26 mouse cellular contexts compared by ENCODE assay signal in the genomic region with DNA sequence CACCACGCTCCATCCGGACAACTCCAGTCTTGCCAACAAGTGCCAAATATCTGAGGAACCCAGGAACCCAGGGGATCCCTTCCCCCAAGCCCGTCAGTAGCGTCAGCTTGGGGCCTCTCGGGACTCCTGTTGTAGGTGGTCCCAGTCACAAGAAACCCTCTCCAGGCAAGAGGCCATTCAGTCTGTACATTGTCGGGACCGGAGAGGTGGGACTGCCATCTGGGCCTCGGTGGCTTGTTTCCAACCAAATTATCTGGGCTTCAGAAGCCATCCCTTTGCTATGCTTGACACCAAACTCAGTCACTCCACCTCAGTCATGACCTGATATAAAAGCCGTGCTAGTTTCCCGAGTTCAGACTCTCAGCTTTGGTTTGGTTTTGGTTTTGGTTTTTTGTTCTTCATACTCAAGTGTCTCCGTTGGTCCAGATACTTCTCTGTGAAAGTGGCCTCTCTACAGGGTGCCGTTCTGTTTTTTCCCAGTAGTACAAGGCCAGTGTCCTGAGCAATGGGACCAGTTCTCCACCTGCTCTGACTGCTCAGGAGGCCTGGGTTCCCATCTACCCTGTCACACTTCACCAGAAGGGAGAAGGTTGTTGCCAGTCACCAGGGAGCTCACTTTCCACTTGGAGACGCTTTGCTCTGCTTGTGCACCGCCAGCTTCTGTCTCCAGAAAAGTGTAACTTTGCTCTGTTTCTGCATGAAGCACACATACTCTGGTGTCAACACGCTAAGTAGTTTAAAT. TPM values are rescaled to one million over a fixed set of nuclear protein-coding genes. Genes with fewer than 3 reads are reported as not detected.
A peak's percentile ranks its signal among the peaks of the same experiment; 100 is the strongest.
DNase-seq lines count a peak whose midpoint lies in the region; ATAC-seq and TF ChIP-seq lines count a peak whose summit lies in the region.
"Had no signal": no experiment of that assay in that cellular context is flagged by ENCODE, and none has a peak within 500 bp of the region (broad histone marks: within the 10 kb centered on the region; RNA-seq: fewer than 3 reads in every experiment).

No protein-coding gene starts in this region.

- no peak for TF ChIP-seq CTCF in hindbrain, postnatal 0 days (IDR thresholded peaks at IDR 0.05; ENCODE audit: low read depth)

- H3K36me3 ChIP-seq in hindbrain, postnatal 0 days (ENCODE audit: insufficient read depth, low read length), result peaks cover 3% of the 10 kb centered on the region; the same call in 1 of the 2 replicates
- H3K36me3 ChIP-seq in hindbrain, embryonic 12.5 days, result peaks cover 33% of the 10 kb centered on the region

- H3K4me1 ChIP-seq in hindbrain, postnatal 0 days (ENCODE audit: insufficient read depth, low read length), result 0 out of 2 replicates have a peak, but pooled peaks cover 5% of the 10 kb centered on the region
- peaks cover 7% of the 10 kb centered on the region; the same call in 1 of the 2 replicates for H3K4me1 ChIP-seq in hindbrain, embryonic 12.5 days
- H3K4me1 ChIP-seq: liver, embryonic 15.5 days had no signal

- H3K9me3 ChIP-seq in hindbrain, postnatal 0 days (ENCODE audit: low read length), result no peaks in the 10 kb centered on the region
- H3K9me3 ChIP-seq in hindbrain, embryonic 12.5 days (replicated peaks), result no peaks in the 10 kb centered on the region
- H3K9me3 ChIP-seq: embryonic facial prominence, embryonic 13.5 days; forebrain, embryonic 13.5 days; heart, embryonic 10.5 days; heart, embryonic 15.5 days; hindbrain, embryonic 13.5 days; liver, embryonic 15.5 days; neural tube, embryonic 13.5 days had no signal

- 73% methylated on average over 15 of the region's 15 CpGs for WGBS in hindbrain, postnatal 0 days
- WGBS in hindbrain, embryonic 12.5 days, result 88% methylated on average over 15 of the region's 15 CpGs

- no peak overlapping the region for H3K4me3 ChIP-seq in hindbrain, postnatal 0 days (ENCODE audit: low read length)
- no peak overlapping the region for H3K4me3 ChIP-seq in hindbrain, embryonic 12.5 days
- H3K4me3 ChIP-seq: embryonic facial prominence, embryonic 13.5 days; erythroblast, embryonic 14.5 days; forebrain, embryonic 13.5 days; heart, embryonic 10.5 days; heart, embryonic 15.5 days; hindbrain, embryonic 13.5 days; left cerebral cortex, adult 2 months; liver, embryonic 15.5 days; neural tube, embryonic 13.5 days had no signal

- no peak overlapping the region for H3K9ac ChIP-seq in hindbrain, postnatal 0 days (replicated peaks; ENCODE audit: low read length)
- no peak overlapping the region for H3K9ac ChIP-seq in hindbrain, embryonic 12.5 days
- H3K9ac ChIP-seq: embryonic facial prominence, embryonic 13.5 days; forebrain, embryonic 13.5 days; heart, embryonic 15.5 days; hindbrain, embryonic 13.5 days; liver, embryonic 15.5 days; neural tube, embryonic 13.5 days had no signal

- H3K27ac ChIP-seq in hindbrain, postnatal 0 days, result peak overlapping the region; percentile 41
- no peak overlapping the region for H3K27ac ChIP-seq in hindbrain, embryonic 12.5 days
- H3K27ac ChIP-seq: embryonic facial prominence, embryonic 13.5 days; forebrain, embryonic 13.5 days; heart, embryonic 10.5 days; heart, embryonic 15.5 days; hindbrain, embryonic 13.5 days; left cerebral cortex, adult 2 months; liver, embryonic 15.5 days; neural tube, embryonic 13.5 days had no signal

- peak; percentile 31 for DNase-seq in hindbrain, postnatal 0 days (ENCODE audit: low spot score)
- peak; percentile 77 for DNase-seq in cerebellum, adult 11-12 months
- DNase-seq in cerebellum, adult 9-10 months, result peak; percentile 78
- DNase-seq in cerebellum, postnatal 36 days, result peak; percentile 67 to 68
- no peak for DNase-seq in kidney, postnatal 4 days
- no peak for DNase-seq in urinary bladder, postnatal 14 days (ENCODE audit: low spot score)
- DNase-seq: adrenal gland, postnatal 10 days; gastrocnemius, postnatal 14 days; kidney, adult 11 months; kidney, postnatal 14 days; liver; lung, postnatal 36 days; thymus, adult 2 months; thymus, postnatal 4 days had no signal

- ATAC-seq in hindbrain, postnatal 0 days, result no peak
- ATAC-seq in hindbrain, embryonic 12.5 days (ENCODE audit: low FRiP score), result no peak
- ATAC-seq: forebrain, embryonic 13.5 days; Patski had no signal

- no peaks in the 10 kb centered on the region for H3K27me3 ChIP-seq in hindbrain, postnatal 0 days (ENCODE audit: insufficient read depth, low read length)
- no peaks in the 10 kb centered on the region for H3K27me3 ChIP-seq in hindbrain, embryonic 12.5 days
- H3K27me3 ChIP-seq: embryonic facial prominence, embryonic 13.5 days; forebrain, embryonic 13.5 days; heart, embryonic 15.5 days; hindbrain, embryonic 13.5 days; liver, embryonic 15.5 days; neural tube, embryonic 13.5 days; Patski had no signal

- no peak overlapping the region for H3K4me2 ChIP-seq in hindbrain, postnatal 0 days (ENCODE audit: low read depth, low read length)
- no peak overlapping the region for H3K4me2 ChIP-seq in hindbrain, embryonic 12.5 days (replicated peaks)
- H3K4me2 ChIP-seq: embryonic facial prominence, embryonic 13.5 days; forebrain, embryonic 13.5 days; heart, embryonic 15.5 days; hindbrain, embryonic 13.5 days; liver, embryonic 15.5 days; midbrain, embryonic 11.5 days; neural tube, embryonic 13.5 days had no signal

RNA-seq across cellular contexts. Expression of gene Atp1b3, which starts 41.7 kb away (rescaled TPM):
- 74.0 and 78.5 TPM in 2 replicates for total RNA-seq in hindbrain, postnatal 0 days (2014; rRNA removed)
- polyA plus RNA-seq in hindbrain, postnatal 0 days (2015; fragmentation: Nextera tagmentation; extraction: Ambion mirVana), result 220 and 221 TPM in 2 replicates
- polyA plus RNA-seq in hindbrain, embryonic 12.5 days (2016; fragmentation: Nextera tagmentation; extraction: Ambion mirVana), result 166 and 167 TPM in 2 replicates

Comparison
In these comparisons a context has a peak if more than half of its experiments do, and no peak if none do; other contexts are left out.
1. DNase-seq: peak in hindbrain, postnatal 0 days (single experiment), cerebellum, adult 11-12 months (single experiment), cerebellum, adult 9-10 months (single experiment) and cerebellum, postnatal 36 days (2 of 2); none in kidney, postnatal 4 days (0 of 2) and urinary bladder, postnatal 14 days (single experiment).